Mouse (Mus musculus): ENCODE data around the gene Gm10271. TPM values are rescaled to one million over a fixed set of nuclear protein-coding genes. Genes with fewer than 3 reads are reported as not detected.

Gm10271 gene
- total RNA-seq, 2 experiments from 2014 or later = not detected

DNA sequence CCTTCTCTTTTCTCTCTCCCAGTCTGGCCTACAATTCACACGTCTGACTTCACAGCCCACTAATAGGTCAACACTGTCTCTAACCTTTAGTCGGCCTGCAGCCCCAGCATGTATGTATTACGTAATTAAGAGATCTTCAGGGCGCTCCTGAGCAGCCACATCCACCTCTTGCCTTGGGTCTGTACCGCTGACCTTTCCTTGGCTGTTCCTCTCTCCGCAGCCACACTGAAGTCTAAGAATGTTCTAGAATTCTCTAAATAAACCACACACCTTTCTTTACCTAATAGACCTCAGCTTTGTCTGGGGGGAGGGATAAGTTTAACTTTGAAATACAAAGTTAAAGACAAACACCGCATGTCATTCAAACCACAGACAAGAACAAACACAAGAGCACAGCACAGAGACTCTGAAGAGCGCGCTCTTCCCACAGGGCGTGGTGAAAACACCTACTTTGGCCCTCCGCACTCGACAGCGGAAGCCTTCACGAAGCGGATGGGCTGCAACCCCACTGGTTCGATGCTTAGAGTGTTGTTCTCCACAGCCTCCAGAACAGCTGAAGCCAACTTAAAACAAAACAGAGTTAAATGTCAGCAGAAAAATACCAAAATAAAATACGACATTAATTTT is 58.6 kb downstream of the Gm10271 start:
- intact Hi-C loops (cut with DNase I; ENCODE audit: low total_unique reads) = no loop called here
- no peak for DNase-seq

DNA sequence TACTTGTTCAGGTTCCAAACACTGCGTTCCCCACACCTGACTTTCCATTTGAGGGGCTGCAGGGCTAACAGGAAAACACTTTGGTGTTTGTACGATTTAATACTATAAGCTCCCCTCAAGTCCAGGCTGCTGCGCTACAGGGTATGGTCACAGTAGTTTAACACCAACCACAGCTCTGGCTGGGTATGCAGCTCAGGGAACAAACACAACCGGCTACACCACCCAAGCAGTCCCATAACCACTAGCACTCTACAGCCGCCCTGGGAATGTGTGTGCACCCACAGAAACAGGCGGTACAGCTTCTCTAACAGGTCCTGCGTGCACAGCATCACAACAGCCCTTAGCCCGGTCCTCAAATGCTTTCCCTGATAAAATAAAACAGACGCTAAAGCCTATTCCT is 59.6 kb downstream of the Gm10271 start:
- intact Hi-C loops (cut with DNase I; ENCODE audit: low total_unique reads) = no loop called here
- no peak for DNase-seq

DNA sequence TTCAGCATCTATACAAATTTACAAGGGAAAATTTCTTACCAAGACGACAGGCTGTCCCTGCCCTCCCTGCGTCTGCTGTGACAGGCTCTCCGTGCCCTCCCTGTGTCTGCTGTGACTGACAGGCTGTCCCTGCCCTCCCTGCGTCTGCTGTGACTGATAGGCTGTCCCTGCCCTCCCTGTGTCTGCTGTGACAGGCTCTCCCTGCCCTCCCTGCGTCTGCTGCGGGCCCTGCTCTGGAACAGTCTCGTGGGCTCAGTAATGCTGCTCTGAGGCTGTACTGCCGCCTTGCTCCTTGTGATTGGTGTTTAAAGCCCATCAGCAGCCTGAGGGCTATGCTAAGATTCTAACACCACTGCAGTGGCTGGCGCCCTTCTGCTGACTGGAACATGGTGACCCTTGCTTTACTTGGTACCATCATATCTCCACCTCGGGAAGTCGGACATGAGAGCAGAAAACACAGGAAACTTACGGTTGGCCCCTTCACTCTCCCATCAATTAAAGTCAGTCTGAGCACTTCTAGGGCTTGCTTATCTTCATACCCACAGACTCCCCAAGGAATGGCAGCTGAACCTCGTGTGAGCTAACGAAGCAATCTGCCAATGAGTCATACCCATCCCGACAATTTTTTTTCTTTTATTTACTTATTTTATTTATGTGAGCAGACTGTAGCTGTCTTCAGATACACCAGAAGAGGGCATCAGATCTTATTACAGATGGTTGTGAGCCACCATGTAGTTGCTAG is 63.3 kb downstream of the Gm10271 start:
- no peak for DNase-seq
- intact Hi-C loops (cut with DNase I; ENCODE audit: low total_unique reads) = no loop called here

Other genes starting within 250 kb of the Gm10271 start
- gene Myrfl, start 75.7 kb downstream of the Gm10271 start, total RNA-seq (2021) = under 1 TPM; 0.11 to 0.39 TPM
- 10 to 100 TPM; 16.2 to 17.3 TPM for gene Rab3ip, start 21.8 kb downstream of the Gm10271 start, total RNA-seq (2021)
- 10 to 100 TPM in 1 of 2 experiments, 1 to 10 TPM in 1; 9.2 to 11.7 TPM for gene Best3, start 13.7 kb upstream of the Gm10271 start, total RNA-seq (2021)
- gene Lrrc10, start 72.7 kb upstream of the Gm10271 start, total RNA-seq (2021) = not detected
- 100 to 1,000 TPM; 132 to 146 TPM for gene Cct2, start 91.2 kb upstream of the Gm10271 start, total RNA-seq (2021)
- gene Frs2, start 175.9 kb upstream of the Gm10271 start, total RNA-seq (2021) = 1 to 10 TPM; 7.9 to 9.4 TPM

Data from gastrocnemius, postnatal 14 days (tissue).